Mouse (Mus musculus) heart, adult 2 months (tissue): ENCODE data around the gene Gdf5. TPM values are rescaled to one million over a fixed set of nuclear protein-coding genes. Genes with fewer than 3 reads are reported as not detected.

Experiments used
- DNase-seq, 2 experiments: peaks; one replicate each; pipeline ENCODE4 v3.0.0; 2021
- H3K27ac ChIP-seq: fragments of 200-600 bp; 2 replicates; pipeline ENCODE4 v1.8.1; 2022
- H3K27me3 ChIP-seq: fragments of 200-500 bp; 2 replicates; pipeline ENCODE4 v1.6.1; 2012; ENCODE audit warnings: mild to moderate bottlenecking, low read length, inconsistent platforms, mixed read lengths; ENCODE audit not compliant: control insufficient read depth, insufficient read depth
- H3K36me3 ChIP-seq: fragments of 200-500 bp; 2 replicates; pipeline ENCODE4 v1.6.1; 2012; ENCODE audit warnings: low read length, inconsistent platforms; ENCODE audit not compliant: control insufficient read depth, insufficient read depth
- H3K4me1 ChIP-seq: fragments of 200-500 bp; 2 replicates; pipeline ENCODE4 v1.6.1; 2011; ENCODE audit warnings: low read length; ENCODE audit not compliant: control insufficient read depth, insufficient read depth
- H3K4me3 ChIP-seq: fragments of 200-600 bp; 2 replicates; pipeline ENCODE4 v1.8.1; 2022
- H3K79me2 ChIP-seq: fragments of 200-500 bp; replicated peaks from 2 replicates; pipeline ENCODE4 v1.6.1; 2012; ENCODE audit warnings: mild to moderate bottlenecking, inconsistent platforms, low read length, moderate library complexity, mixed read lengths; ENCODE audit not compliant: control insufficient read depth, insufficient read depth
- H3K9ac ChIP-seq: fragments of 200-500 bp; 2 replicates; pipeline ENCODE4 v1.6.1; 2012; ENCODE audit warnings: low read depth, mild to moderate bottlenecking, control low read depth, inconsistent platforms, low read length, mixed read lengths
- CTCF ChIP-seq: fragments of 200-600 bp; IDR thresholded peaks from 2 replicates; pipeline ENCODE4 v1.8.1; 2022; ENCODE audit warnings: antibody characterized with exemption, mild to moderate bottlenecking, moderate library complexity
- EP300 ChIP-seq: fragments of 200-500 bp; IDR thresholded peaks from 2 replicates; pipeline ENCODE4 v1.6.1; 2011; ENCODE audit warnings: low read depth, low read length, control low read depth; ENCODE audit not compliant: insufficient read depth
- POLR2A ChIP-seq: fragments of 200-500 bp; IDR thresholded peaks from 2 replicates; pipeline ENCODE4 v1.6.1; 2011; ENCODE audit warnings: mild to moderate bottlenecking, low read depth, low read length, control low read depth; ENCODE audit not compliant: insufficient read depth
- WGBS: fragments of 180-500 bp; shearing (Covaris S2); methylation state at CpG from one replicate; pipeline ENCODE4 v1.1.7; 2018; 5-methylcytosine and 5-hydroxymethylcytosine counted together
- intact Hi-C: fragments of 180-260 bp; cut with DNase I; formaldehyde crosslinking; loops from one replicate; pipeline ENCODE4 v1.15.1; 2025
- polyA plus RNA-seq: library from polyadenylated mRNA; depleted of rRNA; stranded (reverse); fragments of >200 nt; gene quantifications from 2 replicates; pipeline ENCODE4 v1.2.3, GENCODE M21; 2012
- total RNA-seq, 2 experiments: library from RNA; stranded (reverse); gene quantifications; 2 replicates each; pipeline ENCODE4 v1.2.3; 2021

Gdf5 gene
- total and polyA plus RNA-seq, 3 experiments: 0.16 TPM; not detected in 2

DNA sequence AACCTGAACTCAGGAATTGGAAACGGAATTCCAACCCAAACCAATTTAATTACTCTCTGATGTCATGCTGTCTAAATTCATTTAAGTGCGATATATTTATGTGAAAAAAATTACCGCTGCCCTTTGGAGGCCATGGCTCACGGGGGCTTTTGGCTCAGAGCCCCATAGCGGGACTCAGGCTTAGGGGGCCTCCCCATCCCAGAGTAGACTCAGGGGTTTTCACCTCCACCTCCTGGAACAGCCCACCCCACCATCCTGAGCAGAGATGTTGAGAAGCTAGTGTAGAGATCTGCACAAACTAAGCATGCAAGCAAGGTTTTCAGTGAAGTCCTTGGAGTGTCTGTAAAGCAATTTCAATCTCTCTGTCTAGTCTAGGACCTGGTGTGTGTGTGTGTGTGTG is 413 bp upstream of the Gdf5 start:
- no peaks in the 10 kb centered on the region for H3K4me1 ChIP-seq
- H3K4me3 ChIP-seq: no peak overlapping the region
- H3K27ac ChIP-seq: no peak overlapping the region
- WGBS: 76% methylated on average over 5 of the region's 5 CpGs
- no peaks in the 10 kb centered on the region for H3K79me2 ChIP-seq
- no peaks in the 10 kb centered on the region for H3K27me3 ChIP-seq
- intact Hi-C loops: loop anchor here (10.0 kb wide), 1 partner anchor 251 kb away; the partner anchor contains the start of gene Trpc4ap
- no peak for DNase-seq
- no peak overlapping the region for H3K9ac ChIP-seq
- no peaks in the 10 kb centered on the region for H3K36me3 ChIP-seq
- TF ChIP-seq CTCF (no peak), EP300 (no peak), POLR2A (no peak)

DNA sequence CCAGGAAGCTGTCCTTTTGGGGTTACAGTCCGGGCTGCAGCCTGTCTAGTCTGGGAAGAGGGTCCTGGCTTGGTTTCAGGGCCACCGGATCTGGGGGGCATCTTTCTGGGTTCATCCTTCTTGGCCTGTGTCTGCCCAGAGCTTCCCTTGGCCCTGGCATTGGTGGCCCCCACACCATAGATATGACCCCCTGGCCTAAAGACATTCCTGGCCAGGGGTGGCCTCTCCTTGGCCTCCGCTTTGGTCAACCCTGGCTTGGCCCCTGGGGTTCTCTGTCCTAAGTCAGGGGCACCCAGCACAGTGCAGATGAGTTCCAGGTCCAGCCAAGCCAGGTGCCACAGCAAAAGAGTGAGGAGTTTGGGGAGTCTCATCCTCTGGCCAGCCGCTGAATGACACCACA is 482 bp downstream of the Gdf5 start:
- Histone ChIP-seq H3K4me1 (no peaks in the 10 kb centered on the region), H3K27ac (no peak overlapping the region), H3K4me3 (no peak overlapping the region), H3K27me3 (no peaks in the 10 kb centered on the region), H3K79me2 (no peaks in the 10 kb centered on the region), H3K9ac (no peak overlapping the region), H3K36me3 (no peaks in the 10 kb centered on the region)
- intact Hi-C loops: loop anchor here (10.0 kb wide), 1 partner anchor 250 kb away; the partner anchor contains the start of gene Trpc4ap
- DNase-seq: no peak
- TF ChIP-seq CTCF (no peak), POLR2A (no peak), EP300 (no peak)
- 81% methylated on average over 4 of the region's 4 CpGs for WGBS

DNA sequence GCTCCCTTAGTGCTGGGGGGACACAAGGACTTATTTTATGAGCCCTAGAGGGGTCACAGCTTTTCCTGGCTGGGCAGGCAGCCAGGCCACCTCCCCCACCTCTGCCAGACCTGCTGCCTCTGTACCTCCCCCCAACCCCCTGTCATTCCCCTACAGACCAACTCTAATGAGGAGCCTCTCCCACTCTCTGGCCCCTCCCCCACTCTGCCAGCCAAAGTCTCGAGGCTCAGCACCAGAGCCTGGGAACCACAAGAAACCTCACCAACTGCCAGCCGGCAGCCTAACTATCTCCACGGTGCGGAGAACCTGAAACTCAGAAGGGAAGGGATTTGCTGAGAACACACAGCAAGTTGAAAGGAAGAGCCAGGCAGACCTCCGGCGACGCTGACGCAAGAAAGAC is 1.7 kb downstream of the Gdf5 start:
- TF ChIP-seq EP300 (no peak), CTCF (no peak), POLR2A (no peak)
- intact Hi-C loops: loop anchor here (10.0 kb wide), 1 partner anchor 249 kb away; the partner anchor contains the start of gene Trpc4ap
- Histone ChIP-seq H3K27me3 (no peaks in the 10 kb centered on the region), H3K4me1 (no peaks in the 10 kb centered on the region), H3K9ac (no peak overlapping the region), H3K27ac (no peak overlapping the region), H3K4me3 (no peak overlapping the region), H3K79me2 (no peaks in the 10 kb centered on the region), H3K36me3 (no peaks in the 10 kb centered on the region)
- WGBS: 19% methylated on average over 8 of the region's 8 CpGs
- no peak for DNase-seq

GRCm38 (mm10) chr2:155941697-155942442 is 3.3 kb downstream of the Gdf5 start:
- Histone ChIP-seq H3K79me2 (no peaks in the 10 kb centered on the region), H3K9ac (no peak overlapping the region), H3K4me1 (no peaks in the 10 kb centered on the region), H3K36me3 (no peaks in the 10 kb centered on the region), H3K27me3 (no peaks in the 10 kb centered on the region), H3K4me3 (no peak overlapping the region), H3K27ac (no peak overlapping the region)
- no peak for TF ChIP-seq POLR2A
- TF ChIP-seq CTCF: no peak
- no peak for TF ChIP-seq EP300
- intact Hi-C loops: loop anchor here (10.0 kb wide), 1 partner anchor 247 kb away; the partner anchor contains the start of gene Trpc4ap
- 81% methylated on average over 40 of the region's 40 CpGs for WGBS
- peak; percentile 35 to 46 for DNase-seq

GRCm38 (mm10) chr2:155940681-155941080 is 4.5 kb downstream of the Gdf5 start, which contains the start of gene Gm15557:
Gene Gm15557, plus strand, starts transcription at chr2:155940728.
- no peak for DNase-seq
- no peak within 1 kb of the TSS for H3K27ac ChIP-seq
- WGBS: 91% methylated on average over 3 of the region's 3 CpGs
- TF ChIP-seq CTCF: no peak
- TF ChIP-seq EP300: no peak
- no peak for TF ChIP-seq POLR2A
- no peak within 1 kb of the TSS for H3K4me3 ChIP-seq
- no peak within 1 kb of the TSS for H3K9ac ChIP-seq
- no peaks in the 10 kb centered on the region for H3K79me2 ChIP-seq
- H3K27me3 ChIP-seq: no peaks in the 10 kb centered on the region
- intact Hi-C loops: loop anchor here (10.0 kb wide), 1 partner anchor 246 kb away; the partner anchor contains the start of gene Trpc4ap
- no peaks in the 10 kb centered on the region for H3K36me3 ChIP-seq
- no peaks in the 10 kb centered on the region for H3K4me1 ChIP-seq

GRCm38 (mm10) chr2:155939897-155940529 is 5.2 kb downstream of the Gdf5 start:
- Histone ChIP-seq H3K4me1 (no peaks in the 10 kb centered on the region), H3K36me3 (no peaks in the 10 kb centered on the region), H3K79me2 (no peaks in the 10 kb centered on the region), H3K9ac (no peak overlapping the region), H3K4me3 (no peak overlapping the region), H3K27ac (no peak overlapping the region), H3K27me3 (no peaks in the 10 kb centered on the region)
- TF ChIP-seq POLR2A (no peak), EP300 (no peak), CTCF (no peak)
- intact Hi-C loops: loop anchor here (10.0 kb wide), 1 partner anchor 245 kb away; the partner anchor contains the start of gene Trpc4ap
- WGBS: 51% methylated on average over 7 of the region's 7 CpGs
- no peak for DNase-seq
